Mouse (Mus musculus) thymus, postnatal 25 days (tissue): Measurements from ENCODE around the gene Kif19a.

Experiments used
- DNase-seq: peaks from one replicate; pipeline ENCODE4 v3.0.0; 2022

The Kif19a gene

GRCm38 (mm10) chr11:114785892-114786291 is 20.7 kb downstream of the Kif19a start:
- no peak for DNase-seq

DNA sequence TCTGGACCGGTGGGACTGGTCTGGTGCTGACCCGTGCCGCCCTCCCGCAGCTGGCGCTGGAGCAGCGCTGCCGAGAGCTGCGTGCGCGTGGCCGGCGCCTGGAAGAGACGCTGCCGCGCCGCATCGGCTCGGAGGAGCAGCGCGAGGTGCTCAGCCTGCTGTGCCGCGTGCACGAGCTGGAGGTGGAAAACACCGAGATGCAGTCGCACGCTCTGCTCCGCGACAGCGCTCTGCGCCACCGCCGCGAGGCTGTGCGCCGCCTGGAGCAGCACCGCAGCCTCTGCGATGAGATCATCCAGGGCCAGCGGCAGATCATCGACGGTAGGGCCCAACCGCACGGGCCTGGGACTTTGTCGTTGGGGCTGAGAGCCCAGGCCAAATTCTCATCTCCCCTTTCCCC is 21.1 kb downstream of the Kif19a start:
- no peak for DNase-seq

- DNase-seq = no peak
These were observed 22.4 kb downstream of the Kif19a start for GRCm38 (mm10) chr11:114787611-114788010.

GRCm38 (mm10) chr11:114789061-114789714 is 24.0 kb downstream of the Kif19a start:
- DNase-seq = peak; percentile 72

GRCm38 (mm10) chr11:114789716-114790115 is 24.5 kb downstream of the Kif19a start:
- no peak for DNase-seq

DNA sequence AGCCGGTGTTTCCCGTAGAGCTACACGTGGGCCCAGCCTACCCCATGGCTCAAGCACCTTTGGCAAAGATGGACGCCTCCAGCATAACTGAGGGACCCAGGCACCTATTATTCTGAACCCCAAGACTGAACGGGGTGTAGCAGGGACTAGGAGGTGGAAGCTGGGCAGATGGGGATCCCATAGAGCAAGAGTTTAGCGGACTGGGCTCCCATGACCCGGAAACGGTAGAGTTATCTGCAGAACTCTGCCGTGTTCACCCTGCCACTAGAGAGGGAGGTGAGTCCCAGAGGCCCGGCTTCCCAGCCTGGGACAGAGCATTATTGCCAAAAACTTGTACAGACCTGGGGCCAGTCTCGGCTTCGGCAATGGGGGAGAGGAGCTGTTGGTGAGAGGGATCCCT is 25.0 kb downstream of the Kif19a start:
- DNase-seq = no peak

DNA sequence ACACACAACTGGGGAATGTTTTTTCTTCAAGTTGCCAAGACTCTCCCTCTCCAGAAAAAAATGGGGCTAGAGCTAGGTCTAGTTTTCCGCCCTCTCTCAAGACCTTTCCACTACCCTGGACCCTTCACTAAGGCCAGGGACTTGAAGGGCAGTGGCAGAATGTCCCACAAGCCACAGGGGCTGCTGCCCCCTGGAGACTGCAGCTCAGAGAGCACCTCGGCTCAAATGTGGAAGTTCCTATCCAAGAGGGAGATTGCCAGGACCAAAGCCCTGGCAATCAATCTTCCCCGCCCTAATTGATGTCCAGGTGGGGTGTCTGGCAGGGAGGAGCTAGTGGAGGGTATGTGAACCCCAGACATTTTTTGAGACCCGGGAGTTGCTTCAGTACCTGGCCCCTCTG is 25.7 kb downstream of the Kif19a start:
- DNase-seq = no peak

DNA sequence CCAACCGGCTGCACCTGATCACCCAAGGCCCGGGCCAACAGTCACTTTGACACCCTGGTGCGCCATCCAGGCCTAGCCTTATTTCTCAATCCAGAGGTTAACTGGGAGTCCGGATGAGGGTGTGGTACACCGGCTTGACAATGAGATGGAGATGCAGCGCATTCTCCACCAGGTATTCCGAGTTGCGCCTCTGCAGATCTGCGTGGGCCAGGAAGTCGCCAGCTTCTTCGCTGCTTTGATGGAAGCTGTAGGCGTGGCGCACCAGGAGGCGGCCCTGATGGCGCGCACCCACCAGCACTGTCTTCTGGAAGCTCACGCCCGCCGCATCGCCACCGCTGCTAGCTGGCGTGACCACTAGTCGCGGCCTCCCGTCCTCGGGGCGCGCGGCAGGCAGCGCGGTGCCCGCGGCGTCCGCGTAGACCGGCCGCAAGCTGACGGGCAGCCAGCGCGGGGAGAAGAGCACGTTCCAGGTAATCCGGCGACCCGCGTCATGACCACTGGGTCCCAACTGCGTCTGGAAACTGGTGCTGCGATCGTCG is 26.2 kb downstream of the Kif19a start:
- no peak for DNase-seq

GRCm38 (mm10) chr11:114791891-114792411 is 26.8 kb downstream of the Kif19a start:
- DNase-seq = no peak

GRCm38 (mm10) chr11:114792931-114793494 is 27.8 kb downstream of the Kif19a start:
- DNase-seq = no peak

DNA sequence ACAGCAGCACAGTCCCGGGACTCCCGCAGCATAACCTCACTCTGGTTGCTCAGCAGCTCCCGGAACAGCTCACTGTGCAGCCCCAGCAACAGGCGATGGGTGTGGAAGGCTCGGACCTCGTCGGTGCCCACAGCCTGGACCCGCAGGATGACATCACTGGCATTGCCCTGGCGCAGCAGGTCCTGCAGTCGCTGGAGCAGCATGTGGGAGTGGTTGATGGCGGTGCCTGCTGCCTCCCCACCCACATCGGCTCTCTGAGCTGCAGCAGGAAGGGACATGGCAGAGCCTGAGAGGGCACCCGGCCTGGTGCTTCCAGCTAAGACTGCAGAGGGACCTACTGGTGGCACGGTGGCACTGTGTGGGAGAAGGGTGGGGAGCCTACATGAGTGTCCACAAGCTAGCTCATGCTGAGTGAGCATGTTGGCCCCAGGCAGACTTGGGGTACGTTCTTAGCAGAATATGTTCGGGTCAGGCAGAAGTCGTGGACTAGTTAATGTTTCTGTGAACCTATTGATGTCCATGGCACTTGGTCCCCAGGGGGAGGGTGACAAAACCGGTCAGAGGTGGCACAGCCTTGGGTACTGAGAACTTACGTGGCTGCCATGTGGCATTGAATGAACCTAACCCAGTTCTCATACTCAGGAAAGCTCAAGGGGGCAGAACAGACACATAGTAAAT is 28.8 kb downstream of the Kif19a start:
- no peak for DNase-seq

DNA sequence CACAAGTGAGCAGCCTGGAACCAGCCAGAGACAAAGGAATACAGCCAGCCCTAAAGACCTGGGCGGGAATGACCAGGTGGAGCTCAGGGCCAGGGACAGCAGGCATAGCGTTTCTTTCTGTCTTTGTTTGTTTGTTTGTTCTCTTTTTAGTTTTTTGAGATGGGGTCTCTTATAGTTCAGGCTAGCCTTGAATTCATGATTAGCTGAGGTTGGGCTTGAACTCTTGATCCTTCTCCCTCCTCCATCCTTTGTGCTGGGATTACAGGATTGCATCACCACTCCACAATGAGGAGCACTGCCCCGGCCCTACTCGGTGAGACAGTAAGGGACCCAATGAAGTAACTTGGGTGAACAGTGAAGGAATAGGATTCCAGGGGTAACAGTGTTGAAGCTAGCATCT is 29.5 kb downstream of the Kif19a start:
- DNase-seq = no peak

DNA sequence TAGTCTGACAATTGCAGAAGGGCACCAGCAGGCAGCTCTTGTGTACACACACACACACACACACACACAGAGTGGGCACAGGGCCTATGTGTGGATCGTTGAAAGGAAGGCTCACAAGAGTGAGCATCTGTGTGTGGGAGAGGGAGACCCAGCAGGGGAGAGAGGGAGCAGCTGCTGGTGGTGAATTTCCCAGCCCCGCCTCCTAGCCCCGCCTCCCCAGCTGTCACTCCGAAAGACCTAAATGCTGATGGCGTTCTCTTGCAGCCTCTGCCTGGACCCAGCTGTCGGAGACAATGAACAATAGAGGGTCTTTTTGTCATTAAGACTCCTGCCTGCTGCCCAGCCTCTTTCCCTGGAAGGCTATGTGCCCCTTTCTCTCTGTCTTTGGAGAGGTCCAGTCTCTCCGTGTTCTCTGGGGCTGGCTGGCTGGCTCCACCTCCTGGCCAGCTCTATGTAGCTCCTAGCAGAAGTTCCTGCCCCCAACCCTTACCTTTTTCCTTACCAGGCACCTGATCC is 30.1 kb downstream of the Kif19a start:
- DNase-seq = peak; percentile 29

DNA sequence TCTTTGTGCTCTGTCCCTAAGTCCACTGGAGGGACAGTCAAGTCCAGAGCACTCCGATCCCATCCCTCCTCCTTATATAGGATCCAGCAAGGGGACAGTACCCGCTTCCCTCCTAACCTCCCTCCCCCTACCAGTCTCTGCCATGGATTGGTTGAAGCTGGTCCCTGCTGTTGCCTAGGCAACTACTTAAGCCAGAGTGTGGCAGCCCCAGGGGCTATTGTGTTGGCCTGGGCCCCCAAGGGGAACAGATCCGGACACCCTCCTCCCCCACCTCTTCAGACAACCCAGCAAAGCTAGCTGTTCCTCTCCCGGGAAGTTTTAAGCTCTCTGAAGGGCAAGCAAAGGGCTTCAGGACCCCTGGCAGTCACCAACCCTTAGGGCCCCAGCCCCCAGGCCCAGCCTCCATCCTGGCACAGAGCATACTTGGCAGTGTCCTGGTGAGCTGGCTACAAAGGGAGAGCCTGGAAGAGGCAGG is 30.7 kb downstream of the Kif19a start, which contains the start of gene Btbd17:
Gene Btbd17, minus strand, starts transcription at position 98 of the 475 bp plus-strand sequence.
- DNase-seq = no peak

- no peak for DNase-seq
These were observed 32.0 kb downstream of the Kif19a start for GRCm38 (mm10) chr11:114797176-114797575.

- no peak for DNase-seq
These were observed 32.8 kb downstream of the Kif19a start for GRCm38 (mm10) chr11:114797981-114798380.

GRCm38 (mm10) chr11:114798624-114799023 is 33.4 kb downstream of the Kif19a start, which contains the start of gene Gpr142:
TSS of gene Gpr142 (plus strand) at chr11:114798924.
- no peak for DNase-seq

- DNase-seq = no peak
These were observed 36.7 kb downstream of the Kif19a start for GRCm38 (mm10) chr11:114801906-114802305.

- DNase-seq = no peak
These were observed 37.5 kb downstream of the Kif19a start for GRCm38 (mm10) chr11:114802540-114803267.

DNA sequence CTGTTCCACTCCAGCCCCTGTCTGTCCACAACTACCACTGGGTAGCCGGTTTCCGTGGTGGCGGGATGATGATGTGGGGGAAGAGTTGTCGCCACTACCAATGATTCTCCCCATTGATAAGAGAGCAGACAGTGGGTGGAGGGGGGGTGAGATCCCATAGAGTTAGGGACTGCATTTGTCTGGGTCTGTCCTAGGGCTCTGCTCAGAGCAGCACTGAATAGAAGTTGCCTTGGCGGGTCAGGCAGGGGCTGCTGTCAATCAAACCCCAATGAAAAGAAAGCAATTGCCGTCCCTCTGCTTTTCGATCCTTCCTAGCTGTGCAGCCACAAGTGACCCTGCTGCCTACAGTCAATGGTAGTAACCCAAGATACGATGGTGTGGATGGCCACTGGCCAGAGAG is 38.8 kb downstream of the Kif19a start:
- DNase-seq = no peak

- no peak for DNase-seq
These were observed 41.8 kb downstream of the Kif19a start for GRCm38 (mm10) chr11:114807025-114807424.

DNA sequence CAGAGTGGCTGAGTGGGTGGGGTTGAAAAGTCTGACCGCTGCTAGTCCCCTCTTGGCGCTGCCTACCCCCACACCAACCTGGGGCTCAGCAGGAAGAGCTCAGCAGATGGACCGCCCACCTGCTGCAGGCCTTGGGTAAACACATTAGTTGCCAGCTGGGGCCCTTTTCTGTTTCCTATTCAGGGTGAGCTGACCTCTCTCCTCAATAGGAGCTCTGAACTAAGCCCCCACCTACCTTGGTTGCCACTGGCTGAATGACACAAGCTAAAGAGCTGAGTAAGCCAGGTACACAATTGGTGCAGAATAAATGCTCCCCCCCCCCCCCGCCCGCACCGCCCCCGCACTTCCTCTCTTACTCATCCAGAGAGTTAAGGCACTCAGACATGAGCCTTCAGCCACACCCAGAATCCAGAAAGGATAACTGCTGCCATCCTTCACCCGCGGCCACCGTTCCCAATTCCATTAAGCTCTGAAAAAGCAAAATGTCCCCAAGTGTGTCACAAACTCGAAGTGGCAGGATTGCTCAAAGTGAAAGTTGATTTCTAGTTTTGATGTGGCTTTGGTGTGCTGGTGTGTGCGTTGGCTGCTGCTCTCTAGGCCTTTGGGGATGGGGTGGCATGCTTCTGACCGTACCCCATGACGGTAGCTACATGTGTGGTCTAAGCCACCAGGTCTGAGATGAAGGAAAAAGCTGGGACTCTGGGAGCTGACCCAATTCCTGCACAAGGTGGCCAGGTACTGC is 42.7 kb downstream of the Kif19a start:
- no peak for DNase-seq
